Mouse (Mus musculus) lung, postnatal 0 days (tissue): ENCODE measurements around the gene Fndc4. TPM values are rescaled to one million over a fixed set of nuclear protein-coding genes. Genes with fewer than 3 reads are reported as not detected.

Experiments
- ATAC-seq: fragments of 200-750 bp; cut with Nextera tagmentation; 2 replicates; pipeline ENCODE4 v1.8.0; 2017; ENCODE audit warnings: moderate library complexity
- DNase-seq: peaks from one replicate; pipeline ENCODE4 v3.0.0-alpha.2; 2016; ENCODE audit warnings: low spot score
- H3K27ac ChIP-seq: fragments of 300-500 bp; sonication (generic); 2 replicates; pipeline ENCODE4 v1.5.1; 2014; ENCODE audit warnings: antibody characterized with exemption, mild to moderate bottlenecking, low read length, mixed read lengths
- H3K27me3 ChIP-seq: fragments of 300-500 bp; sonication (generic); replicated peaks from 2 replicates; pipeline ENCODE4 v1.6.1; 2014; ENCODE audit warnings: low read length, mixed read lengths; ENCODE audit not compliant: insufficient read depth
- H3K36me3 ChIP-seq: fragments of 300-500 bp; sonication (generic); 2 replicates; pipeline ENCODE4 v1.6.1; 2014; ENCODE audit warnings: low read length, mixed read lengths; ENCODE audit not compliant: insufficient read depth
- H3K4me1 ChIP-seq: fragments of 300-500 bp; sonication (generic); 2 replicates; pipeline ENCODE4 v1.6.1; 2014; ENCODE audit warnings: antibody characterized with exemption, low read depth, low read length, mixed read lengths; ENCODE audit not compliant: insufficient read depth
- H3K4me2 ChIP-seq: fragments of 300-500 bp; sonication (generic); replicated peaks from 2 replicates; pipeline ENCODE4 v1.6.1; 2014; ENCODE audit warnings: low read depth, mild to moderate bottlenecking, low read length, moderate library complexity, mixed read lengths
- H3K4me3 ChIP-seq: fragments of 300-500 bp; sonication (generic); 2 replicates; pipeline ENCODE4 v1.5.1; 2014; ENCODE audit warnings: low read depth, low read length
- H3K9ac ChIP-seq: fragments of 300-500 bp; sonication (generic); replicated peaks from 2 replicates; pipeline ENCODE4 v1.6.1; 2014; ENCODE audit warnings: low read depth, mild to moderate bottlenecking
- H3K9me3 ChIP-seq: fragments of 300-500 bp; sonication (generic); 2 replicates; pipeline ENCODE4 v1.6.1; 2016; ENCODE audit warnings: low read length, mixed read lengths
- CTCF ChIP-seq: IDR thresholded peaks from 2 replicates; pipeline ENCODE4 v1.5.1; 2016; ENCODE audit warnings: antibody characterized with exemption, mild to moderate bottlenecking
- EP300 ChIP-seq: IDR thresholded peaks from 2 replicates; pipeline ENCODE4 v1.6.1; 2016; ENCODE audit warnings: antibody characterized with exemption, mild to moderate bottlenecking, control low read depth
- WGBS: fragments of 180-500 bp; shearing (Covaris S2); extraction: QIAGEN DNeasy Blood & Tissue Kit; methylation state at CpG from one replicate; pipeline ENCODE4 v1.1.7; 2014; 5-methylcytosine and 5-hydroxymethylcytosine counted together
- polyA plus RNA-seq: library from polyadenylated mRNA; unstranded; fragments of >200 nt; fragmentation: Nextera tagmentation; extraction: Ambion mirVana; gene quantifications from 2 replicates; pipeline ENCODE4 v1.2.1, GENCODE M21; 2015

The Fndc4 gene
- polyA plus RNA-seq, 1 experiment from 2014 or later: 9.7 TPM

GRCm38 (mm10) chr5:31291361-31291688, 4.6 kb downstream of the Fndc4 start:
- no peak for TF ChIP-seq EP300
- TF ChIP-seq CTCF: peak; percentile 22; the same call in 1 of the 2 replicates
- no peaks in the 10 kb centered on the region for H3K27me3 ChIP-seq
- H3K36me3 ChIP-seq: no peaks in the 10 kb centered on the region
- ATAC-seq (no peak), DNase-seq (no peak)
- peak overlapping the region; percentile 54 for H3K4me3 ChIP-seq
- peak overlapping the region; percentile 70 for H3K4me2 ChIP-seq
- peak overlapping the region; percentile 68 for H3K27ac ChIP-seq
- H3K4me1 ChIP-seq: peaks cover 11% of the 10 kb centered on the region; the same call in 1 of the 2 replicates
- WGBS: 3% methylated on average over 9 of the region's 9 CpGs
- no peaks in the 10 kb centered on the region for H3K9me3 ChIP-seq
- H3K9ac ChIP-seq: peak overlapping the region; percentile 27

GRCm38 (mm10) chr5:31290521-31291360, 5.1 kb downstream of the Fndc4 start, which contains the start of gene Ift172:
TSS of gene Ift172 (minus strand) at chr5:31291116.
- H3K9me3 ChIP-seq: no peaks in the 10 kb centered on the region
- ATAC-seq (peak; percentile 98), DNase-seq (peak; percentile 99)
- TF ChIP-seq EP300: no peak
- TF ChIP-seq CTCF: no peak
- peak within 1 kb of the TSS; percentile 54 for H3K4me3 ChIP-seq
- H3K4me2 ChIP-seq: peak within 1 kb of the TSS; percentile 70
- H3K4me1 ChIP-seq: peaks cover 11% of the 10 kb centered on the region; the same call in 1 of the 2 replicates
- H3K27ac ChIP-seq: peak within 1 kb of the TSS; percentile 83
- H3K27me3 ChIP-seq: no peaks in the 10 kb centered on the region
- H3K9ac ChIP-seq: peak within 1 kb of the TSS; percentile 44
- no peaks in the 10 kb centered on the region for H3K36me3 ChIP-seq
- WGBS: 2% methylated on average over 45 of the region's 45 CpGs

DNA sequence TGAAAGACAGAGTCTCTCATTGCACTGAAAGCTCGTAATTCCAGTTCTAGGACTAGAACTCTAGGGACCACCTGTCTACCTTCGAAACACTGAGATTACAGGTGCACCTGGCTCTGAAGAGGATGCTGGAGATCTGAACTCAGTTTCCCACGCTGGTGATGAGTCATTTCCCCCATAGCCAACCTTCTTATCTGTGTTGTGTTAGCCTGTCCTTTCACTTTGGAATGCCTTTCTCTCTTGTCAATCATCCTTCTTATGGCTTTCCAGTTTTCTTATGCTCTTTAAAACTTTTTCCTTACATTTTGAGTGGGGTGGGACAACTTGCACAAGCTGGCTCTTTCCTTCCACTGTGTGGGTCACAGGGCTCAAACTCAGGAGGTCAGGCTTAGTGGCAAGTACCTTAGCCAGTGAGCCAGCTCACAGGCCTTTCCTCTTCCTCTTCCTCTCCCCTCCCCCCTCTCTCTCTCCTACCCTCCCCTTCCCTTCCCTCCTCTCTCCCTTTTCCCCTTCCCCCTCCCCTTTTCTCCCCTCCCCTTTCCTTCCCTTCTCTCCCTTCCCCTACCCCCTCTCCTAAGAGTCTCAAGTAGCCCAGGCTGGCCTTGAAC, 6.2 kb downstream of the Fndc4 start:
- H3K9me3 ChIP-seq: no peaks in the 10 kb centered on the region
- H3K27me3 ChIP-seq: no peaks in the 10 kb centered on the region
- WGBS: 74% methylated on average over 3 of the region's 3 CpGs
- no peak overlapping the region for H3K4me2 ChIP-seq
- DNase-seq (no peak), ATAC-seq (no peak)
- H3K4me1 ChIP-seq: peaks cover 7% of the 10 kb centered on the region; the same call in 1 of the 2 replicates
- H3K27ac ChIP-seq: no peak overlapping the region
- H3K9ac ChIP-seq: no peak overlapping the region
- no peak for TF ChIP-seq CTCF
- TF ChIP-seq EP300: no peak
- H3K4me3 ChIP-seq: no peak overlapping the region
- no peaks in the 10 kb centered on the region for H3K36me3 ChIP-seq

DNA sequence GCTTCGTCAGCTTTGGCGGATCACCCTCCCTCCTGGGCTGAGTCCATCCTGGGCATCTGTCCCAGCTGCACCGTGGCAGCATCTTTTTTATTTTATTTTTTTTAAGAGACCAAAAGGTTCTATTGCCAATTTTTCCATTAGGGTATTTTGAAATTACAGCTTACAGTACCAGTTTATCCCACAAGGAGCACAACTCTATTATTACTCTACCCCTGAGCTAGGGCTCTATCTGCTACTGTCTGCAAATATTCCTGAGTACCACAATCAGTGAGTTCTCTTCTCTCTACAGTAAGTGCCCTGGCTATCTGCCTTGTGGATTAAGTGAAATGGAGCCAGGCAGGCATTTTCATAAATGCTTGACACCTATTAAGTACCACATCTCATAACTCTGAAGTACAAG, 7.2 kb downstream of the Fndc4 start:
- TF ChIP-seq EP300 (no peak), CTCF (no peak)
- Histone ChIP-seq H3K27ac (no peak overlapping the region), H3K9me3 (no peaks in the 10 kb centered on the region), H3K4me2 (no peak overlapping the region), H3K4me3 (no peak overlapping the region), H3K9ac (no peak overlapping the region), H3K27me3 (no peaks in the 10 kb centered on the region), H3K36me3 (no peaks in the 10 kb centered on the region; the same call in 1 of the 2 replicates), H3K4me1 (peaks cover 7% of the 10 kb centered on the region; the same call in 1 of the 2 replicates)
- ATAC-seq (no peak), DNase-seq (no peak)
- 67% methylated on average over 3 of the region's 3 CpGs for WGBS

DNA sequence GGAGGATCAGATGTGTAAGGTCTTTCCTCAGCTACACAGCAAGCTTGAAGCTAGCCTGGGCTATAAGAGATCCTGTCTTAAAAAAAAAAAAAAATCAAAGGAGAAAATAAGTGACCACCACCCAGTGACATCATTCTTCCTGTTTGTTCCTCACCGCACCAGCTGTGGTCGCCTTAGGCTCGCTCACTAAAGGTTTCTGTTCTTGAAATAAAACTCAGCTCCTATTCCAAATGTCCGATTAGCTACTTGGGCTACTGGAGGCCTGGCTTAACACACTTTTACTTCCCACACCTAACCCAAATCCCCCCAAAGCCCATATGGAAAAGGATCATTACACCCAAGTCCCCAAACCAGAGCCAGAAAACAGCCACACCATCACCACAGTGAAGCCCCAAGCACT, 7.7 kb downstream of the Fndc4 start:
- TF ChIP-seq EP300 (no peak), CTCF (no peak)
- Histone ChIP-seq H3K4me1 (peaks cover 7% of the 10 kb centered on the region; the same call in 1 of the 2 replicates), H3K4me2 (no peak overlapping the region), H3K27me3 (no peaks in the 10 kb centered on the region), H3K27ac (no peak overlapping the region), H3K9me3 (no peaks in the 10 kb centered on the region), H3K36me3 (no peaks in the 10 kb centered on the region; the same call in 1 of the 2 replicates), H3K9ac (no peak overlapping the region), H3K4me3 (no peak overlapping the region)
- DNase-seq (no peak), ATAC-seq (no peak)
- WGBS: 49% methylated on average over 4 of the region's 4 CpGs

- Histone ChIP-seq H3K4me2 (no peak overlapping the region), H3K9me3 (no peaks in the 10 kb centered on the region), H3K27me3 (no peaks in the 10 kb centered on the region), H3K9ac (no peak overlapping the region), H3K36me3 (peaks cover 32% of the 10 kb centered on the region), H3K4me3 (no peak overlapping the region), H3K4me1 (no peaks in the 10 kb centered on the region), H3K27ac (no peak overlapping the region)
- WGBS: 80% methylated on average over 20 of the region's 20 CpGs
- ATAC-seq (no peak), DNase-seq (no peak)
- TF ChIP-seq CTCF: no peak
Observed at GRCm38 (mm10) chr5:31279245-31279988, 16.5 kb downstream of the Fndc4 start.
